Mouse (Mus musculus) embryonic facial prominence, embryonic 10.5 days (tissue): ENCODE results near the gene Plekhg5. TPM values are rescaled to one million over a fixed set of nuclear protein-coding genes. Genes with fewer than 3 reads are reported as not detected.

Source experiments
- DNase-seq: peaks from one replicate; pipeline ENCODE4 v3.0.0-alpha.2; 2017; ENCODE audit warnings: low spot score
- H3K27ac ChIP-seq: fragments of 300-500 bp; sonication (generic); replicated peaks from 2 replicates; pipeline ENCODE4 v1.5.1; 2016; ENCODE audit warnings: mild to moderate bottlenecking
- H3K27me3 ChIP-seq: fragments of 300-500 bp; sonication (generic); replicated peaks from 2 replicates; pipeline ENCODE4 v1.6.1; 2016; ENCODE audit warnings: low read depth, mild to moderate bottlenecking; ENCODE audit not compliant: poor library complexity, severe bottlenecking
- H3K36me3 ChIP-seq: fragments of 300-500 bp; sonication (generic); replicated peaks from 2 replicates; pipeline ENCODE4 v1.6.1; 2016; ENCODE audit warnings: mild to moderate bottlenecking, moderate library complexity
- H3K4me1 ChIP-seq: fragments of 300-500 bp; sonication (generic); 2 replicates; pipeline ENCODE4 v1.6.1; 2016
- H3K4me3 ChIP-seq: fragments of 300-500 bp; sonication (generic); 2 replicates; pipeline ENCODE4 v1.5.1; 2016; ENCODE audit warnings: mild to moderate bottlenecking, moderate library complexity
- H3K9me3 ChIP-seq: fragments of 300-500 bp; sonication (generic); 2 replicates; pipeline ENCODE4 v1.6.1; 2016; ENCODE audit warnings: mild to moderate bottlenecking
- WGBS: fragments of 180-500 bp; shearing (Covaris S2); methylation state at CpG from one replicate; pipeline ENCODE4 v1.1.7; 2016; 5-methylcytosine and 5-hydroxymethylcytosine counted together
- polyA plus RNA-seq: library from polyadenylated mRNA; unstranded; fragments of >200 nt; fragmentation: Nextera tagmentation; extraction: Ambion mirVana; gene quantifications from 2 replicates; pipeline ENCODE4 v1.2.1, GENCODE M21; 2016

Gene Plekhg5
- polyA plus RNA-seq, 1 experiment from 2014 or later: 13.2 TPM

- no peaks in the 10 kb centered on the region for H3K9me3 ChIP-seq
- H3K4me1 ChIP-seq: peaks cover 29% of the 10 kb centered on the region
- H3K36me3 ChIP-seq: no peaks in the 10 kb centered on the region
- no peak overlapping the region for H3K4me3 ChIP-seq
- no peak overlapping the region for H3K27ac ChIP-seq
- no peak for DNase-seq
- WGBS: 86% methylated on average over 9 of the region's 9 CpGs
- no peaks in the 10 kb centered on the region for H3K27me3 ChIP-seq
Observed at GRCm38 (mm10) chr4:152077191-152077590, 4.9 kb downstream of the Plekhg5 start.

DNA sequence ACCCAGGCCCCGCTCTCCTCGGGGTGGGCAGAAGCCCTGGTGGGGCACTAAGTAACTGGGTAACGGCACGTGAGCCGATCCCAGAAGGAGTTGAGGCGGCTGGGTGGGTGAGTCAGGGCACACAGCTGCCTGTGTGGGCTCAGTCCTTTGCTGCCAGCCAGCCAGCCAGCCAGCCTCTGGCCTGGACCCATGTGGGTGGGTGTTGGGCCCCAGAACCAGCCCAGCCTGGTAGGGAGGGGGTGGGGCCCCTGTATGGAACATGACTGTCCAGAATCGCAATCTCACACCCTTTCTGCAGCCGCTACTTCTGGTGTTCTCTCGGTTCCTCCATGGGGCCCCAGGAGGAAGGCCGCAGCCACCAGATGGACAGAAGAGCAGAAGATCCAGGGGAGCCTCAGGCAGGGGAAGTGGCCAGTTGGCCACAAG, 5.8 kb downstream of the Plekhg5 start:
- DNase-seq: no peak
- peaks cover 21% of the 10 kb centered on the region for H3K4me1 ChIP-seq
- H3K27me3 ChIP-seq: no peaks in the 10 kb centered on the region
- no peaks in the 10 kb centered on the region for H3K9me3 ChIP-seq
- no peak overlapping the region for H3K4me3 ChIP-seq
- H3K36me3 ChIP-seq: no peaks in the 10 kb centered on the region
- 93% methylated on average over 10 of the region's 10 CpGs for WGBS
- no peak overlapping the region for H3K27ac ChIP-seq

DNA sequence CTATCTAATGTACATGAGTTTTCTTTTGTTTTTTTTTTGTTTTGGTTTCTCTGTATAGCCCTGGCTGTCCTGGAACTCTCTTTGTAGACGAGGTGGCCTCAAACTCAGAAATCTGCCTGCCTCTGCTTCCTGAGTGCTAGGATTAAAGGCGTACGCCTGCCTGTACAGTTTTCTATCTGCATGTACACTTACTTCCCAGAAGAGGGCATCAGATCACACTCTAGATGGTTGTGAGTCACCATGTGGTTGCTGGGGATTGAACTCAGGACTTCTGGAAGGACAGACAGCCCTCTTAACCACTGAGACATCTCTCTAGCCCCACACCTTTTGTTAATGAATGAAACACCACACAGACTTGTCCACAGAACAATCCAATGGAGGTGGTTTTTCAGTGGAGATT, 7.0 kb downstream of the Plekhg5 start:
- H3K36me3 ChIP-seq: no peaks in the 10 kb centered on the region
- no peak overlapping the region for H3K4me3 ChIP-seq
- no peaks in the 10 kb centered on the region for H3K9me3 ChIP-seq
- H3K4me1 ChIP-seq: peaks cover 20% of the 10 kb centered on the region
- H3K27me3 ChIP-seq: peaks cover 7% of the 10 kb centered on the region; the same call in 1 of the 2 replicates
- no peak for DNase-seq
- 90% methylated on average over 3 of the region's 3 CpGs for WGBS
- no peak overlapping the region for H3K27ac ChIP-seq

DNA sequence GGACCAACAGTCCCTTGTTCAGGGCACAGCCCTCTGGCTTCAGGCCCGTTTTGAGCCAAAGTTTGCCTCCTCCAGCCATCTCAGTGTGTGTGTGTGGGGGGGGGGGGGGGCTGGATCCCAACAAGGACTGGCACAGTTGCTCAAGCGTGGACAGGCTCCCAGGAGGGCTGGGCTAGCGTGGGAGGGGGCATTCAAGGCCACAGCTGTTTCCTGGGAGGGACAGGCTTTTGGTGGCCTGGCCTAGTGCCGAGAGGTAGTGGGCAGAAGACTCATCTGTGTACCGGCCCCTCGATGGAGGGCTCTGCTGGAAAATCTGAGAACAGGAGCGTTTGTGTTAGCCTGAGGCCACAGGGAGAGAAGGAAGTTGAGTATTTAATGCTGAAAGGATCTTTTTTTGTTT, 7.6 kb downstream of the Plekhg5 start:
- H3K27me3 ChIP-seq: peaks cover 14% of the 10 kb centered on the region; the same call in 1 of the 2 replicates
- H3K4me1 ChIP-seq: peaks cover 20% of the 10 kb centered on the region
- H3K9me3 ChIP-seq: no peaks in the 10 kb centered on the region
- H3K36me3 ChIP-seq: no peaks in the 10 kb centered on the region
- WGBS: 64% methylated on average over 7 of the region's 7 CpGs
- no peak overlapping the region for H3K27ac ChIP-seq
- no peak overlapping the region for H3K4me3 ChIP-seq
- DNase-seq: no peak

DNA sequence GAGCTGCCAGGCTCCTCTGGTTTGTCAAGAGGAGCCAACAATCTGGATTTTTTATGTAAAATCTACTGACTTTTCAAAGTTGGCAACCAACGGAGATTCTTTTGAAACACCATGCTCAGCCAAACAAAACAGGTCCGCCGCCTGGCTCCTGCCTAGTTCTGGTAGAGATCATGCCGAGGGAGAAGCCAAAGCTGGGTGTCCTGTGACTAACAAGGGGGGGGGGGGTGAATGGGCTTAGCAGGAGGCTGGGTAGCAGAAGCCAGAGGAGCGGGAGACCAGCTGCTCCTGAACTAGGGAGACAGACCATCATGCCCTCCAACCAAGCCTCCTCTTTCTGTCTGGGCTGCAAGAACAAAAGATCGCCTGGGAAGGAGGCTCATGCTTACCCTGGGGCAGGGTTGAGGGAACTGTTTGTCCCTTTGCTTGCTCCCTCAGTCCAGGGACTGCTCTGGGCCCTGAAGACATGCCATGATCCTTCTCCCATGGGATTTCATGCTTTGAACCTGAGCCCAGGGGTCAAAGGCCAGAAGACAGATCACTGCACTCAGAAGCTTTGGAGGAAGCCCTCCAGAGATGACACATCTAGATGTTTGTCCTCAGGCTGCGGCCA, 11.4 kb downstream of the Plekhg5 start:
- WGBS: 65% methylated on average over 7 of the region's 7 CpGs
- Histone ChIP-seq H3K27ac (no peak overlapping the region; the same call in 1 of the 2 replicates), H3K36me3 (no peaks in the 10 kb centered on the region; the same call in 1 of the 2 replicates), H3K9me3 (no peaks in the 10 kb centered on the region), H3K4me3 (no peak overlapping the region), H3K27me3 (peaks cover 33% of the 10 kb centered on the region), H3K4me1 (peaks cover 29% of the 10 kb centered on the region)
- DNase-seq: no peak

- Histone ChIP-seq H3K27ac (no peak overlapping the region), H3K4me1 (peaks cover 32% of the 10 kb centered on the region), H3K27me3 (peaks cover 35% of the 10 kb centered on the region), H3K36me3 (no peaks in the 10 kb centered on the region; the same call in 1 of the 2 replicates), H3K9me3 (no peaks in the 10 kb centered on the region), H3K4me3 (no peak overlapping the region)
- DNase-seq: no peak
- 85% methylated on average over 7 of the region's 7 CpGs for WGBS
Observed at GRCm38 (mm10) chr4:152084616-152085015, 12.3 kb downstream of the Plekhg5 start.

GRCm38 (mm10) chr4:152086505-152087210, 14.4 kb downstream of the Plekhg5 start:
- H3K4me1 ChIP-seq: peaks cover 36% of the 10 kb centered on the region
- H3K4me3 ChIP-seq: peak overlapping the region; percentile 91
- H3K27me3 ChIP-seq: peaks cover 35% of the 10 kb centered on the region
- WGBS: under 1% methylated on average over 91 of the region's 92 CpGs
- no peaks in the 10 kb centered on the region; the same call in 1 of the 2 replicates for H3K36me3 ChIP-seq
- H3K9me3 ChIP-seq: no peaks in the 10 kb centered on the region
- peak; percentile 77 for DNase-seq
- peak overlapping the region; percentile 91 for H3K27ac ChIP-seq

DNA sequence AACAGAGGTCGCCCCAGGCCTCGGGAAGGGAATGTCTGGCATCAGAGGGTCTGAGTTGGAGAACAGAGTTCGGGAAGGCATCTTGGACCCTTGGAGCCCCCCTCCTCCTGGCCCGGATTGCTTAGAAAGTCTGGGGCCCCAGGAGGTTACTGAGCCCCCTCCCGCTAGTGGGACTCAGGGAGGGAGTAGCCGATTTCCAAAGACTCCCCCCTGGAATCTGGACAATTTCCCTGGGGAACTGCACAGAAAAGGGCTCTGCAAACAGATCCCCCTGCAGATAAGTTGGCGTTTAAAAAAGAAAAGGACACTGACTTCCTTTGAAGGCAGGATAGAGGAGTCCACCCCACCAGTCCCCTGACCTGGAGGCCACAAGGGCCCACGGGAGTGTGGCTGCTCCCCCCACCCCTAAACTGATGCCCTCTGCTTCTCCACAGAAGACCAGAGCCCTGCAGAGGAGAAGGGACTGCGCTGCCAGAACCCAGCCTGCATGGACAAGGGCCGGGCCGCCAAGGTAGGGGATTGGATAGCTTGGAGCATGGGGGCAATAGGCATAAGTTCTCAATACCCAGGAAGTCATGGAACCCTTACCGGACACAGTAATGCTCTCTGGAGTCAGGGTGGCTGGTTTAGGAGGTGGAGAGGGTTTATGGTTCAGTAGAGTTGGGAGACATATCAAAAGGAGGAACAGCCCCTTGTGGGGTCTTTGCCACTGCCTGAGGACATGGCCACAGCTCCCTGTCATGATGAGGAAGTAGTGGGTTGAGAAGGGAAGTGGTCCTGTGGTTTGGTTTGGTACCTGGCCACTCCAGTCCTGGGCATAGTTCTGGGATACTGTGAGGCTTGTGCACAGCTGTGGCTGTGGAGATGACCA, 15.1 kb downstream of the Plekhg5 start:
- H3K9me3 ChIP-seq: no peaks in the 10 kb centered on the region
- H3K27ac ChIP-seq: peak overlapping the region; percentile 91
- H3K27me3 ChIP-seq: peaks cover 35% of the 10 kb centered on the region
- DNase-seq: peak; percentile 44
- 4% methylated on average over 12 of the region's 12 CpGs for WGBS
- peaks cover 40% of the 10 kb centered on the region for H3K4me1 ChIP-seq
- H3K36me3 ChIP-seq: no peaks in the 10 kb centered on the region; the same call in 1 of the 2 replicates
- peak overlapping the region; percentile 91 for H3K4me3 ChIP-seq

DNA sequence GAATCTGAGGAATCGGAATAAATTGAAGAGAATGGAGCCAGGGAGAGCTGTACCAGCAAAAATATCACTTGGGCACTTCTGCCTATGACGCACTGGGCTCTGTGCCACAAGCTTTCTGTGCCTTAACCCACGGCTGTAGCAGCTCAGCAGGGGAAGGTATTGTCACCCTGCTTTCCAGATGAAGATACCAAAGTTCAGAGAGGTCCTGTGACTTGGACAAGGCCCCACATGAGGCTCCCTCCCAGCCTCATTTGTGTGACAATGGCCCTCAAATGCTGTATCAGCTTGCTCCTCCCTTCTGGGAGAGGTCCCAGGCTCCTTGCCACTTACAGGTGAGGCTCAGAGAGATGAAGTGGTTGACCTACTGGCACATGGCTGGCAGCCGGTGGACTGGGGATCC, 15.8 kb downstream of the Plekhg5 start:
- DNase-seq: no peak
- WGBS: 41% methylated on average over 4 of the region's 4 CpGs
- Histone ChIP-seq H3K27me3 (peaks cover 35% of the 10 kb centered on the region), H3K27ac (no peak overlapping the region), H3K9me3 (no peaks in the 10 kb centered on the region), H3K4me1 (peaks cover 47% of the 10 kb centered on the region), H3K4me3 (peak overlapping the region; percentile 91), H3K36me3 (no peaks in the 10 kb centered on the region; the same call in 1 of the 2 replicates)

GRCm38 (mm10) chr4:152088556-152089120, 16.3 kb downstream of the Plekhg5 start:
- no peaks in the 10 kb centered on the region; the same call in 1 of the 2 replicates for H3K36me3 ChIP-seq
- no peaks in the 10 kb centered on the region for H3K9me3 ChIP-seq
- DNase-seq: no peak
- peaks cover 47% of the 10 kb centered on the region for H3K4me1 ChIP-seq
- WGBS: 50% methylated on average over 8 of the region's 8 CpGs
- peaks cover 34% of the 10 kb centered on the region for H3K27me3 ChIP-seq
- H3K27ac ChIP-seq: no peak overlapping the region
- peak overlapping the region; percentile 91; the same call in 1 of the 2 replicates for H3K4me3 ChIP-seq

DNA sequence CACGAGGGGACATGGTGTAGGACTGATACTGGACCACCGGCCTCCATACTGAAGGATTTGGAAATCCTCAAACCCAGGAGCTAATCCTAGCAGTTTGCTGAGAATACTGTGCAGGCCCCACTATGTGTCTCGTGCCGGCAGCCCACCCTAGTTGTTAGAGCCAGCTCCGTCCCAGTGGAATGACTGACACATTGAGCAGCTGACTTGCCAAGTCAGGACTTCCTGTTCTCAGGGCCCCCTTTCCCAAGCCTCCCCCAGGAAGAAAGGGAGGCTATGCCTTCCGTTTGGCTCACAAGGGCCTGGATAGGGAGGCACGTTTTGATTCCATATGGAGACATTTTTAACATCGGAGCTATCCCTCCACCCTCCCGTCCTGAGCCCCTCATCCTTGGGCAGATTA, 17.9 kb downstream of the Plekhg5 start:
- 79% methylated on average over 9 of the region's 9 CpGs for WGBS
- Histone ChIP-seq H3K4me3 (no peak overlapping the region), H3K27ac (no peak overlapping the region), H3K27me3 (peaks cover 19% of the 10 kb centered on the region), H3K4me1 (peaks cover 42% of the 10 kb centered on the region), H3K9me3 (no peaks in the 10 kb centered on the region), H3K36me3 (peaks cover 2% of the 10 kb centered on the region; the same call in 1 of the 2 replicates)
- no peak for DNase-seq

DNA sequence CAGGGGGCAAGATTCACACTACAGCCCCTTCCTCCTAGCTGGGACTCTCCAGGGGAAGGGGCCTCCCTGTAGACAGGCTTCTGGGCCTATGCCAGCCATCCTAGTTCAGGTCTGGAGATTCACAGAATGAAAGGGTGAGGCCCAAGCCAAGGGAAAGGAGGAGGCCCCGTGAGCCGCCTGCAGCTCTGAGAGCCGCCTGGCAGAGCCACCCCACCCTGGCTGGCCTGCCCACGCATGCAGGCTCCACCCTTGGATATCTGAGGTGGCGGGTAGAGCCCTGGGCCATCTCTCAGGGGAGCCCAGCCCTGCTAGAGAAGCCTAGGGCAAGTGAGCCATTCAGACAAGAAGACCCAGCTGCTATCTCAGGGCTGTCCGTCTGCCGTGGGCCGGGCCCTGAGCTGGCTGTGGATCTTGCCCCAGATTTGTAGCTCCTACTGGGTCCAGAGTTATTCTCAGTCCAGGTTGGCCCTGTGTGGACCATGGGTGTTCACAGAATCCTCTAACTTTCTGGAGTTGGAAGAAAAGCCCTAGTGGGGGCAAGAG, 20.5 kb downstream of the Plekhg5 start:
- Histone ChIP-seq H3K9me3 (no peaks in the 10 kb centered on the region), H3K4me3 (no peak overlapping the region), H3K36me3 (peaks cover 2% of the 10 kb centered on the region; the same call in 1 of the 2 replicates), H3K4me1 (peaks cover 50% of the 10 kb centered on the region), H3K27me3 (peaks cover 23% of the 10 kb centered on the region), H3K27ac (no peak overlapping the region; the same call in 1 of the 2 replicates)
- DNase-seq: no peak
- WGBS: 76% methylated on average over 8 of the region's 8 CpGs
